Mouse (Mus musculus) Muller cell, postnatal 12 days (primary cell): ENCODE measurements around the gene Gdf1.

Source experiments
- DNase-seq: peaks from one replicate; pipeline ENCODE4 v3.0.0-alpha.2; 2015; ENCODE audit errors: inconsistent ontology term

Gene Gdf1

DNA sequence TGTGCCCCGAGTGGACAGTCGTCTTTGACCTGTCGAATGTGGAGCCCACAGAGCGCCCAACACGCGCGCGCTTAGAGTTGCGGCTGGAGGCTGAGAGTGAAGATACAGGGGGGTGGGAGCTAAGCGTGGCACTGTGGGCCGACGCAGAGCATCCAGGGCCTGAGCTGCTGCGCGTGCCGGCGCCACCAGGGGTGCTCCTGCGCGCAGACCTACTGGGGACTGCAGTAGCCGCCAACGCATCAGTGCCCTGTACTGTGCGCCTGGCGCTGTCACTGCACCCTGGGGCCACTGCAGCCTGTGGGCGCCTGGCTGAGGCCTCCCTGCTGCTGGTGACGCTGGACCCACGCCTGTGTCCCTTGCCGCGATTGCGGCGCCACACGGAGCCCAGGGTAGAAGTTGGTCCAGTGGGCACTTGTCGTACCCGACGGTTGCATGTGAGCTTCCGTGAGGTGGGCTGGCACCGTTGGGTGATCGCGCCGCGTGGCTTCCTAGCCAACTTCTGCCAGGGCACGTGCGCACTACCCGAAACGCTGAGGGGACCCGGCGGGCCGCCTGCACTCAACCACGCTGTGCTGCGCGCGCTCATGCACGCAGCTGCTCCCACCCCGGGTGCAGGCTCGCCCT lies 1.2 kb downstream of the Gdf1 start:
- peak; percentile 43 for DNase-seq

DNA sequence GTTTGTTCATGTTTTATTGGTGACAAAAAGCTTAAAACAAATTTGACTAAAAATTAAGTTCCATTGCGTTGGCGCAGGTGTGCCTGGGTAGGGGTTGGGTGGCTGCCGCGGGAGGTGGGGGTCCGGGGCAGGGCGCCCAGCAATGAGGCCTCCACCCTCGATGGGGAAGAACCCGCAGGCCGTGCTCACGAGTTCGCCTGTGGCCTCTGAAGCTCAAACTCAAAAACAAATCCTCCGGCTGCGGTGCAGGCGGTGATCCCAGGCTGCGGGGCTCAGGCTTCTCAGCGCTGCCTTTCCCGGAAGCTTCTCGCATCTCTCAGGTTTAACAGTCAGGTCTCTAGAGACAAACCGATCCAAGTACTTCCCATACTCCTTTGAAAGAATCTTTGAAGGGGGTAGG lies 1.9 kb downstream of the Gdf1 start:
- no peak for DNase-seq

DNA sequence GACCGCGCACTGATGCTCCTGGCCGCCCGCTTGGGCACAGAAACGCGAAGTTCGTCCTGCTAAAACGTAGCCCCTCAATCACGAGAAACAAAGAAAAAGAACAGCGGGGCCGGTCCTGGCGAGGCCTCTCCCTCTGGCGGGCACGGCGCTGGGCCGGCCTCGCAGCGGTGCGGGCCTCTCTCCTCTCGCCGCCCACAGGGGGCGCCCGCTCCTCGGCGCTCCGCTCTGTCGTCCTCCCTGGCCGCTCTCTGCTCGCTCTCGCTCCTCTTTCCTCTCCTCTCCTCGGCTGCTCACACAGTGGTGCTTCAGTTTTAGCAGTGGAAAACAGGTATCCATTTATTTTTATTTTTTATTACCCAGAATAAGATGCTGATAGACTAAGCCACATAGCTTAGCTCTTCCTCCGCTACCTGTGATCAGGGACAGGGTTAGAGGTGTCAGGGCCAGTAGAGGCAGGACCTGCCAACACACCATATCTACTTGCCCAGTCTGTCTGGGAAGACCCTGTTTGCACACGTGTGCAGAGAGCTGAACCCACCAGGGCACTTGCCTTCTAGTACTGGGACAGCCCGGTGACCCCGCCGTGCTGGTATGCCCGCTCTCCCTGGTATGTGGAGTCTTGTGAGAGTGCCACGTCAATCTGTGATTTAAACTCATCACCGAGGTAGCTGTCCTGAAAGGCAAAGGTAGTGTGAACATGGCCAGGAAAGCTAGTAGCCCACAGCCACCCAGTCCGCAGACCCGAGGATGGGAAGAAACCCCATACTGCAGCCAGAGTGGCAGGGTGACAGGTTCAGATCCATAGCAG lies 2.7 kb downstream of the Gdf1 start:
- peak; percentile 82 for DNase-seq

DNA sequence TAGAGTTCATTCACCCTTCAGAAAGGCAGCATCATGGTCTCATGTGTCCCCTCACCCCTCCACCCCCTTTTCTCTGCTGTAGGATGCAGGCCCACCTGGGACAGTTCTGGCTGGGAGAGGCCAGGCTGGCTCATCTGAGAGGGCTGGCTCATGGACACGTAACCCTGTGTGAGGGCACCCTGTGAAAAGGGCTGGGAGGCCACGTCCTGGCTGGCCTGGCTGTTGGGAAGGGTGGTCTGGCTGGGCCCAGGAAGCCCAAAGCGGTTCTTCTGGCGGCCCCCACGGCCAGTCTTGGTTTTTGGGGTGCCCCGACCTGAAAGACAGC lies 3.2 kb downstream of the Gdf1 start:
- no peak for DNase-seq

DNA sequence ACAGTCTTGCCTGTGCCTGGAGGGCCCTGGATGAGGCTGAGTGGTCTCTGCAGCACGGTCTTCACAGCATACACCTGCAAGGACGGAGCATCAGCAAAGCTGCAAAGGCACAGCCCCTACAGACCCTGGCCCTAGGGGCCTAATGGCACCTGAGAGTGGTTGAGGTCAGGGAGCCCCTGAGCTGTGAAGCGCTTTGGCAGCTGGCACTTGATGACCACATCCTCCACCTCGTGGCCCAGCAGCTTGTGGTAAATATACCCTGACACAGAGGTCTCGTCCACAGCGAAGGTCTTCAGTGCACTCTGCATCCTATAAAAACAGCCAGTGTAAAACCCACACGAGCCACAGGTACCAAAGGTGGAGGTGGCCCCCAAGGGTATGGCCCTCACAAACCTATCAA lies 9.3 kb downstream of the Gdf1 start:
- DNase-seq = no peak

DNA sequence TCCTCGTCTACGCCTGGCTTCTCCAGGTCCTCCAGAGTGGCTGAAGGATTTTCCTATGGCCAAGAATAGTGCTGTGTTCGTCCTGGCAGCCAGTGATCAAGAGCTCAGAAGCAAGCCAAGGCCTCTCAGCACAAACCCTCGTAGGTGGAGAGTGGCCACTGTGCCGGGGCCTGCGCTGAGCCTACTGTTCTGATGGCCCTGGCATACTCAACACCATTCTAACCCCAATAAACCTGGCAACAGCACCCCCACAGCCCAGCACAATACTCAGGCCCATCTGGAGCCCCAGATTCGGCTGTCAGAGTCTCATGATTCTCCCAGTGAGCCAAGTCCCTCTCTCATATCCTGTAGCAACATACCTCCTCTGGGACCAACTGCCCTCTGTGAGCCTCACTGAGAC lies 11.0 kb downstream of the Gdf1 start:
- DNase-seq = no peak

DNA sequence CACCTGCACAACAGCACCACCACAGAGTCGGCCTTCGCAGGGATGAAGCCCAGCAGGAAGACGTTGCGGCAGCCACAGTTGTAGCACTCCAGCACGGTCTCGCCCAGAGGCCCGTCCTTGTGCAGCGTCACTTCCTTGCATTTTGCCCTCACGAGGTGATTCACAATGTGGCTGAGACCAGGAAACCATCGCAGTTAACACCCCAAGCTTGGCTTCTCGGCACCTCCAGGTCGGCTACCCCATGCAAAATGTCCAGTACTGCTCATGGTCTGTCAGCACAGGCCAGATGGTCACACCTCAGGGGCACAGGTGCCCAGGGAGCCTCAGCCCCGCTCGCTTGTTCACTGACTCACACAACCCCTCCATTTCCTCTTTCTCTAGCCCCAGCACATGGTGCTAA lies 12.4 kb downstream of the Gdf1 start:
- no peak for DNase-seq

DNA sequence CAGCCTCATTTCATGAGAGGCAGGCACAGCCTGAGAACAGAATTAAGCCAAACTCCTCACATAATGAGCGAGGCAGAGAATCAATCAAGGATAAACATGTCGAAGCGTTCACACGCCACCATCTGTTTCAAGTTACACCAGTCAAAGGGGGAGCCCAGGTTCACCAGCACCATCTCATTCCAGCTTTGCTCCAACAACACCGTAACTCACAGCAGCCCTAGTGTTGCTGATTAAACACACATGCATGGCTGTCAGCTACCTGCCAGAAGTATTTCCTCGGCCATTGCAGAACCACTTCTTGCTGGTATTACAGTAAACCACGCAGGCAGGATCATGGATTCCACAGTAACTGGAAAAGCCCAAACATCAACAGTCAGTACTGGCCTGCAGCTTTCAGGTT lies 13.5 kb downstream of the Gdf1 start:
- DNase-seq = no peak

DNA sequence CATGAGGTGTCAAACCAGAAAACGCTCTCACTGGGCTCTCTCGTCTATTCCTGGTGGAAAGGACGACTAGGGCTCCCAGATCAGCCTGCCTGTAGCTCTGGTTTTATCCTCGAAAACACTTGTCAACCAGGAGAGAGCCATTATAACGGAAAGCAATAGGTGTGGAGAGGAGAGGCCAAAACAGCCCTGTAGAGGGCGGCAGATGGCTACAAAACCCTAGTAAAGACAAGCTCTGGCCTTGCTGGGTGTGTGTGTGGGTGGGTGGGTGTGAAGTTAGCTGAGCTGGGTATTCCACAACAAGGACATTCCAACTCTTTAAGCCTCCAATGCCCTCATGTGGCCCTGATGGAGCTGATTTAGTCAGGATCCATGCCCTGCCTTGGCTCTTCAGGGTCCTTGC lies 14.1 kb downstream of the Gdf1 start:
- peak; percentile 26 for DNase-seq

DNA sequence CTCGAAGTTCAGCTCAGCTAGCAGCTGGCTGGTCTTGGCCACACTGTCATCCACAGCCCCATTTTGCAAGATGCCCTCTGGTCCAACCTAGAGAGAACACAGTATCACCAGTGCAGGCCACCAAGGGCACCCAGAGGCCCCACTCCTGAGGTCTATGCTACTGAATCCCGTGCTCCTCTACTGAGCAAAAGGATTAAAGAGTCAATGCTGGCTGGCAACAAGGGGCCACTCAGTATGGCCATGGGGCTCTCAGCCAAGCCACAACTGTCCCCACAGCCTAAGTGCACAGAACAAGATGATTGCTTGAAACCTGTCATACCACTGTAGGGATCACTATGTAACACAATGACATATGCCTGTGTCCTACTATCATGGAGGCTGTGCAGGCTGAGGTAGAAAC lies 14.7 kb downstream of the Gdf1 start:
- no peak for DNase-seq

DNA sequence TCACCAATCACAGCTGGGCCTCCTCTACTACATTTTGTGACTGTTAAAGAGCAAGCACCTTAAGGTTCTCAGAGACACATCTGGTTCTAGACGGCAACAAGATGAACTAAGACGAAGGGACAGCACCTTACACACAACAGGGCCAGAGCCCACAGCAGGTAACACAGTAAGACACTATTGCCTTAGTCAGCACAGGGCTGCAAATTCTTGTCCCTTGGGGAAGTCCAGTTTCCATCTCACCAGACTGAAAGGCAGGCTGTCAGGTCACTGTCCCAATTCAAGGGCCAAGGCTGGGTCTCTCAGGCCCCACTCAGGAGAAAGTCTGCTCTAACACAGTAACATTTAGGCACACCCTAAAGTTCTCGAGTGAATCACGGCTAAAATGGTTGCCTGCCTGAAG lies 17.8 kb downstream of the Gdf1 start:
- DNase-seq = no peak

DNA sequence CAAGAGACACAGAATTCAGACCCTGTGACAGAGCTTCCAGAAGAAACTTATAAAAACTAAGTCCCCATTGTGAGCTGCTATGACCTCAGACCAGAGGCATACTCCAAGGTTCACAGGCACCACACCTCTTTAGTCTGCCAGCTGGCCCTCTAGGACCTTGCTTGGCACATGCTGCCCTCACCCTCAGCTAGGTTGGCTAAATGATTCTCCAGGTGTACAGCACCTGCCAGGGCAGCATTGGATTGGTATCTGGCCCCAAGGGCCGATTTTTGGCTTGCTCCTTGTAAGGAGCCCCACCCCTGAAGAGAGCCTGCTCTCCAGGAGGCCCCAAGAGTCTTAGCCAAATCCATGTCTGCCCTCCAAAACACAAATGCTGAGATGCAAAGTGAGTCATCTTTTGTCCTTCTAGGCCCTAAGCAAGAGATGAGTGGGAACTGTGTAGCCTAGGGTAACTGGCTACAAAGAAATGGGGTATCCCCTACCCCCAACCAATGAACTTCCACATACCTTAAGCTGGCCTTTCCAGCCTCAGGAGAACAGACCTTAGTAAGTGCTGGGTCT lies 18.3 kb downstream of the Gdf1 start:
- no peak for DNase-seq

DNA sequence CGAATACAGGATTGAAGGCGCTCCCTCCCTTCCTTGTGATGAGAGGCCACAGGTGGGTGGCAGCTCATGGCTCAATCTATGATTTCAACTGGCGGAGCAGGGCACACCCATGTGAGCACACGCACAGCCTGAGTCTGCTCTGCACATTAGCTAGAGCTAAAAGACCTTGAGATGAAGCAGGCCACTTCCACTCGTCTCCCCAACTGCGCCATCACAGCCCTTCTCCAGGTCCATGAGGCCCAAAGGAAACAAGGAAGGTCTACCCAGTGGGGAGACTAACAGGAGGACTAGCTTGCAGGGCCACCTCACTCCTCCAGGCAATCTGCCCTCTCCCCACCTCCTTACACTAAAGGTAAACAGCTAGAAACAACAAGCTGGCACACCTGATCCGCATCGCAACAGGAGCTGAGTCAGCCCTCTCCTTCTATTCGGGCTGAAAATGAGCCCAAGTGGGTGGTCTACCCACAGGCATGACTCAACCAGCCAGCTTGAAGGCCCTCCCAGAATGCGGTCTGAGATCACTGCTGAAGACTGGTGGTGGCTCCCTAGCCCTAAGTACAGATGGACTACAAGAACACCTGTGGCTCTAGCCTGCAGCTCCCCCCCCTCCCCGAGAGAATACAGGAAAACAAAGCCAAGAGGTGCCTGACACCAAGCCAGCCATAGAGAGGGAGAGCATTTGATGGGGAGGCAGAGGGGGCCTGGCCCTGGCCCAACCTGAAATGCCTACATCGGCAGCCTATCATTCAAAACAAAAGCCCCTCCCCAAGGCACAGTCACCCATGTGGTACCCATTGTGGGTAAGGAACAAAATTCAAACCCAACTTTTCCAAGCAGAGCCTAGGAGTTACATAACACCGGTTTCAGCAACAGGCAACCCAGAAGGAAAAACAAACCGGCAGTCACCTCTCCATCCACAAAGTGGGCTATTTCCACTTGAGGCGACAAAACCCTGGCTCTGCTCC lies 21.7 kb downstream of the Gdf1 start:
- peak; percentile 70 for DNase-seq

DNA sequence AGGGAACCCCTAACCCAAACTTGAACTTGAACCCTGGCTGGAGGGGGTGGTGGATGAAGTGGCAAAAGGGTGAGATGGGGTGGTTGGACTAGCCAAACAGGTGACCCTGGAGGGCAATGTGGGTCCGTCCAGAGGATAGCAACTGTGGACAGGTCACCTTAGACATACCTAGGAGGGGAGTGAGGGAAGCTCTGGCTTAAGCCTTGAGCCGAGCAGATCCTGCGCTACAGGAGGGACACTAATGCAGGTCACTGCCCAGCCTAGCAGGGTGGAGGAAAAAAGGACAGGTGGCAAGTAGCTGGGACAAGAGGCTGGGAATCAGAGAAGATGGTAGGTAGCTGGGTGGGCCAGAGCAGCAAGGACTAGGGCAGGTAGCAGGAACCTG lies 22.4 kb downstream of the Gdf1 start:
- DNase-seq = no peak

DNA sequence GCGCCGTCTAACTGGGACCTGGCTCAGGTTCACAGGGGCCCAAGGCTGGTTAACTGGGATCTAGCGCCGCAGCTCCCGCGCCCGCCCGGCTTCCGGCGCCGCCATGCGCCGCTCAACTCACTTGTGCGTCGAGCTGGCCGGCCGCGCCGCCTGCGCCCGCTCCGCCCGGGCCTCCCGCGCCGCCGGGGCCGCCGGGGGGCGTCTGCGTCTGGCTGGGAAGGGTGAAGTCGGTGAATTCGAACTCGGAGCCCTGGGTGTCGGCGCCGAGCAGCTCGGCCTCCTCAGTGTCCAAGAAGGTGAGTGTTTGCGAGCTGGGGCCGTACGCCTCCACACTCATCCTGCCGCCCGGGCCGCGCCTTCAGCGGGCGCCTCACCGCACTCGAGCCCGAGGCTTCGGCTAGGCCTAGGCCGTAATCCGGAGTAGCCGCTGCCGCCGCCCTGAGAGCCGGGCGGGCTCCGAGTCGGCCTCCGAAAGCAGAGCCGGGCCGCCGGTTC lies 23.1 kb downstream of the Gdf1 start:
- peak; percentile 47 for DNase-seq

DNA sequence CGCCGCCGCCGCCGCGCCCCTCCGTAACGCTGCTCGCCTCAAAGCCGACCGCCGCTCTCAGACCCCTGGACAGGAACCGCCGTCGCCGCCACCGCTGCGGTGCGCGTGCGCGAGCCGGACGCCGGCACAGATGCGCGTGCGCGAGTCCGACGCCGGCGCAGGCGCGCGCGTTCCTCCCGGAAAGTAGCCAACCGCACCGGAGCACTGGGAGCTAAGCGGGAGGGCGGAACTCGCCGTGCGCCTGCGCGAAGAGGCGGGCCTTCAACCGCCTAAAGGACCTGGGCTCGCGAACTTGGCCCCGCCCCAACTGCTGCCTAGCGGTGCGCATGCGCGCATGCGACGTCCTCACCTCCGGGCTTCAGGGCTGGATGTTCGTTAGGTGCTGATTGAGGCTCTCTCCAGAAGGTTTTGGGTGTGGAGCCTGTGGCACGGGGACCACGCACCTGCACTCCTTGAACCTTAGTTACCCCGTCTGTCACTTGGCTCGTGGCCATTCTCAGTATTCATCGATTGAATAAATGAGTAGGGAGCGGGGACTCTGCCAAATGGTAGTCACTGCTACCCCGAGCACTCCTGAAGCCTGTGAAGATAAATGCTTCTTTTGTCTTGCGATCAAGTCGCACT lies 23.7 kb downstream of the Gdf1 start, which contains the start of gene Upf1:
TSS of gene Upf1 (minus strand) at position 85 of the 624 bp plus-strand sequence.
- peak; percentile 99 for DNase-seq

DNA sequence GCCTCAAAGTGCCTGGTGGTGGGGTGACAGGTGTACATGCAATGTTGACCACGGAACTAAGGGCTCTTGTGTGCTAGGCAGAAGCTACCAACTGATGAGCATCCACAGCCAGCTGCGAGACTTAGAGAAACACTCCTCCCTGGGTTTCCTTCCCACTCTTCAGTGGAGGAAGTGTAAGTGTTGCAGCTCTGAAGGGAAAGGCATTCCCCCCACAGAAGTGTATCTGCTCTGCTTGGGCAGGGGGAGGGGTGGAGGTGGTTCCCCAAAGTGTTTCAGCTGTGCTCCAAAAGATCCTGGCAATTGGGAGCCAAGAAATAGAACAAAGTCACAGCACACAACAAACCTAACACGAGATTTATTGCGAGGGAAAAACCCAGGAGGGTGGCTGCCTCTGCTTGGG lies 24.4 kb downstream of the Gdf1 start:
- DNase-seq = no peak

DNA sequence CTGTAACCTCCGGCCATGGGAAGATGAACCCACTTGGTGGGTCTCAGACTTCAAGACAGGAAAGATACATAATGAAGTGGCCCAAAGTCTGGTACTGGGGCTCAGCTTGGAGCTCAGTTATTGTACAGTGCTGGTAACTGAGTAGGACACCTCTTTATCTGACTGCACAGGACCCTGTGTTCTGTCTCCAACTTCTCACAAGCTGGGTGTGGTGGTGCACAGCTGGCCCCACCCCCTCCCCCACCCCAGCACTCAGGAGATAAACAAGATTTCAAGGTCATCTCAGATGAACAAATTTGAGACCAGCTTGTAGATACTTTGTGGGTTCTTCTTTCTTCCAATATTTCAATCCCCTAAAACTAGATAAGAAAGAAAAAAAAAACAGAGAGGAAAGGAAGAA lies 26.5 kb downstream of the Gdf1 start:
- DNase-seq = no peak

DNA sequence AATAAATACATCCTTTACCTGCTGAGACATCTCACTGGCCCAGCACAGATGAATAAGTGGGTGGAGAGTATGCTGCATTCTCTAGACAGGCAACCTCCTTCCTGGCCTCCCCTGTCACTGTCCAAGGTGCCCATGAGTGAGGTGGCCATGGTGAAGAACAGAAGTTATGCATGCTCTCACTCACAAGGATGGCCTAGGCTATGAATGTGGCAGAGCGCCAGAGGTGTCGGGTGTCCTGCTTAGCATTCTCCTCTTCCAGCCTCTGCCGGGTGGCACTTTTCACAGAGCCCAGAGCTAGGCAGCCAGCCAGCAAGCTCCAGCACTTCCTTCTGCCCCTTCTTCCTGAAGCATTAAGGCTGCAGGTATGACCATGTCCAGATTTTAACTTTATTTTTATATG lies 29.8 kb downstream of the Gdf1 start:
- peak; percentile 40 for DNase-seq

DNA sequence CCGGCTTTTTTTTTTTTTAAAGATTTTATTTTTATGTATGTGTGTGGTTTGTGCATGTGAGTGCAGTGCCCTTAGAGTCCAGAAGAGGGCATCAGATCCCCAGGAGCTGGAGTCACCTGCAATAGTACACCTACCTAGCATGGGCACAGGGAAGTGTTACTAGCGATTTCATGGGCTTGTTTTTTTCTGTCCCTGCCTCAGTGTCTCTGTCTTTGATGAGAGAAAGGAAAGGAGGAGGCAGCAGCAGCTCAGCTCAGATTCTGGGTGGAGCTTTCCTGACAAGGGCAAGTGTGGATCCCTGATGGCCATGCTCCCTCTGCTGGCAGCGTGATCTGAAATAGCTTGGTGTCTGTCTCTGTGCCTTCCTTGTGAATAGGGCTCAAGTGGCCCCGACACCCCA lies 31.2 kb downstream of the Gdf1 start:
- DNase-seq = peak; percentile 35

DNA sequence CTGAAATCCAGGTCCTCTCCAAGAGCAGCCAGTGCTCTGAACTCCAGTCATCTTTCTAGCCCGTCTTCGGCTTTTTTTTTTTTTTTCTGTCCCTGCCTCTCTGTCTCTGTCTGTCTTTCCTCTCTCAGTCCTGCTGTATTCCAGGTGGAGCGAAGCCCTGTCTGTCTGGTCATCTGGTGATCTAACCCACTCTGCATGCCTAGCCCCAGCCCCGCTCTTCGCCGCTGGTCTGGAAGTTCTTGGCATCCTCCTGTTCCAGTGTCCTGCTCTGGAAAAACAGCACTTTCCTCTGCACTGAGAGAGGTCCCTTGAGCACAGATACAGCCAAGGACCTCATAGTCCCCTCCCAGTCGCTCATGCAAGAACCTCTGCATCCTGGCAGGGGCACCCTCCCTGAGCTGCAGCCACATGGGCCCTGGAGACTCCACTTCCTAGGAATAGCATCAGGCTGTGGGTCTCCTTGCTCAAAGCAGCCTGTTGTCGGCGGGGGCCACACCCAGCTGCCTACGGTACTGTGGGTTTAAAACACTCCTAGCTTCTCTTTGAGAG lies 31.9 kb downstream of the Gdf1 start:
- DNase-seq = no peak
